Mouse (Mus musculus): ENCODE data around the gene Kdm2b. TPM values are rescaled to one million over a fixed set of nuclear protein-coding genes. Genes with fewer than 3 reads are reported as not detected.
A peak's percentile ranks its signal among the peaks of the same experiment; 100 is the strongest.

The Kdm2b gene
- 73.8 and 94.1 TPM in 2 replicates for polyA plus RNA-seq (2014; fragmentation: Nextera tagmentation; extraction: Ambion mirVana)

DNA sequence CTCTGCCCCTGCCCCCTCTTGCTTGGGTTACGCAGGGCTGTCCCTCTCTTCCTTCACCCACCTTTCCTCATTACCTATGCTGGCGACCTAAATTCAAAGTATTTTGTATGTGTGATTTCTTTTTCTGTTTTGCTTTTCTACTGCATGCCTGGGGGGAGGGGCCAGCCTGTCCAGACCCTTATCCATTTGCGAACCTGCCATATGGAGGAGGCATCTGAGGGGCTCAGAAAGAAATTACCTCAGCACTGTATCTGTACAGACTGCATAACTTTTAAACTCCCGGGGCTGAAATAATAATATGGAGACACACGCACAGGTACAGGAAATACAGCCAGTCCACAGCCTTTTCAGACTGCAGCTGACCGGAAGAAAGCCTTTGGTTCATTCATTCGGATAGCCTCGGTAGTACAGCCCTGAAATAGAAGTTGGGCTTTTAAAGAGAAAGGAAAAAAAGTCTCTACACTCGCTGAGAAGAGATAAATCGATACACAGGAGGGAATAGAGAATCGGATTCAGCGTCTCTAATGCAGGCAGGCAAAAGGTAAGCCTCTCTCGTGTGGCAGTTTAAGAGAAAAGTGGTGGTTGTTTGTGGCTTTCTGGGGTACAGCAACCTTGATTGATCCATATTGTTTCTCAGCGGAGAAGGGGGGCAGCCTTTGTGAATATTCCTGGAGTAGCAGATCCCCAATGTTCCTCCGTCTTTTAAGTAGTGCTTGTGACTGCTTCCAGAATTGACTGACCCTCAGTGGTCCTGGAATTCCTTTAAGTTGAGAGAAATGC is at the start of gene Kdm2b:
TSS of gene Kdm2b (minus strand) at position 273 of the 780 bp plus-strand sequence.
- Histone ChIP-seq H3K36me3 (ENCODE audit: control insufficient read depth, insufficient read depth, low read length) (peaks cover 2% of the 10 kb centered on the region; the same call in 1 of the 2 replicates), H3K9me3 (replicated peaks; ENCODE audit: control insufficient read depth, low read length) (no peaks in the 10 kb centered on the region), H3K4me2 (ENCODE audit: low read length) (peak within 1 kb of the TSS; percentile 82), H3K27ac (ENCODE audit: low read depth, low read length) (peak within 1 kb of the TSS; percentile 90), H3K9ac (ENCODE audit: low read length) (peak within 1 kb of the TSS; percentile 82), H3K4me3 (ENCODE audit: low read depth, low read length) (peak within 1 kb of the TSS; percentile 59), H3K27me3 (replicated peaks; ENCODE audit: control insufficient read depth, insufficient read depth, low read length) (no peaks in the 10 kb centered on the region), H3K4me1 (ENCODE audit: control insufficient read depth, insufficient read depth, low read length) (peaks cover 46% of the 10 kb centered on the region)
- DNase-seq (ENCODE audit: low spot score) (peak; percentile 65), ATAC-seq (peak; percentile 64)
- WGBS, result under 1% methylated on average over 15 of the region's 15 CpGs

DNA sequence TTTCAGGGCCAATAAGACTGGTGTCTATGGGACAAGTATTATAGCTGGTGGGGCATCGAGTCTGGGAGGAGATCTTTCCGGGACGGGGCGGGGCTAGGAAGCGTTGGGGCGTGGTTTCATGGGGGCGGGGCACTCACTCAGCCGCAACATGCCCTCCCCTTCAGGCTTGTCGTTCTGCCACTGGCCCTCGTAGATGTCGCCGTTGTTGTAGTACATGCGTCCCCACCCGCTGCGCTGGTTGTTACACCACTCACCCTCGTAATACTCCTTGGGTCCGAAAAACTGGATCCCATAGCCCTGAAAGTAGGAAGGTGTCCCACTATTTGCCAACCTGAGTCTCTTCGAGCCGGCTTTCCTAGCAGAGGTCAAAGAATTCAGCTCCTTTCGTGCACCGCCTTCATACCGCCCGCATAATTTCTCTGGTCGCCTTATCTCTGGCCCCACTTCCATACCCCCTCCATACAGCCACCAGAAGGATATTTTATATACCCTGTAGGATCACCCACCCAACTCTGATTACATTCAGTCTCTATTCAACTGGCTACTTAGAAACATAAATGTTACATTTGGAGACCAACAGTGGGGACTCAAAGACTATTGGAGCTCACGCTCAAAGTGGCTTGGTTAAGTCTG is 49.6 kb upstream of the Kdm2b start:
- no peak overlapping the region for H3K27ac ChIP-seq (ENCODE audit: low read depth, low read length)
- WGBS, result 5% methylated on average over 25 of the region's 25 CpGs
- H3K36me3 ChIP-seq (ENCODE audit: control insufficient read depth, insufficient read depth, low read length), result no peaks in the 10 kb centered on the region
- H3K4me3 ChIP-seq (ENCODE audit: low read depth, low read length), result peak overlapping the region; percentile 10; the same call in 1 of the 2 replicates
- no peaks in the 10 kb centered on the region for H3K9me3 ChIP-seq (replicated peaks; ENCODE audit: control insufficient read depth, low read length)
- ATAC-seq (0 out of 2 replicates have a peak, but pooled peaks have one; percentile 10), DNase-seq (ENCODE audit: low spot score) (peak; percentile 32)
- peak overlapping the region; percentile 49 for H3K4me2 ChIP-seq (ENCODE audit: low read length)
- H3K9ac ChIP-seq (ENCODE audit: low read length), result peak overlapping the region; percentile 37; the same call in 1 of the 2 replicates
- peaks cover 4% of the 10 kb centered on the region; the same call in 1 of the 2 replicates for H3K4me1 ChIP-seq (ENCODE audit: control insufficient read depth, insufficient read depth, low read length)
- no peaks in the 10 kb centered on the region for H3K27me3 ChIP-seq (replicated peaks; ENCODE audit: control insufficient read depth, insufficient read depth, low read length)

DNA sequence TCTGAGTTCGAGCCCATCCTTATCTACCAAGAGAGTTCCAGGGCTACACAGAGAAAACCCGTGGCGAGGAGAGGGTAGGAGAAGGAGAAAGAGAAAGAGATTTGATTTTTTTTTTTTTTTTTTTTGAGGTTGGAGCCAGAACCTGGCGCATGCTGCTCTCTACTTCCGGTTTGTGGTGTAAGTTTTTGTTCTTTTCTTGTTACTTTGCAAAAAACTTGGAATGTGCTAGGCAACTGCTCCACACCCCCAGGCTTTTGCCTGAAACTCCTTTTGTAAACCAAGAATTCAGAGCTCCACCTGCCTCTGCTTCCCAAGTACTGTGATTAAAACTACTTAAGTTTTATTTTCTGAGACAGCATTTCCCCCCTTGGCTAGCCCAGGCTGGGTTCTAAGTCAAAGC is 48.5 kb upstream of the Kdm2b start:
- H3K9ac ChIP-seq (ENCODE audit: low read length), result no peak overlapping the region
- H3K4me3 ChIP-seq (ENCODE audit: low read depth, low read length), result no peak overlapping the region
- WGBS, result 80% methylated on average over 5 of the region's 5 CpGs
- H3K4me2 ChIP-seq (ENCODE audit: low read length), result no peak overlapping the region
- ATAC-seq (no peak), DNase-seq (ENCODE audit: low spot score) (no peak)
- H3K36me3 ChIP-seq (ENCODE audit: control insufficient read depth, insufficient read depth, low read length), result no peaks in the 10 kb centered on the region
- no peaks in the 10 kb centered on the region for H3K27me3 ChIP-seq (replicated peaks; ENCODE audit: control insufficient read depth, insufficient read depth, low read length)
- no peaks in the 10 kb centered on the region for H3K9me3 ChIP-seq (replicated peaks; ENCODE audit: control insufficient read depth, low read length)
- H3K4me1 ChIP-seq (ENCODE audit: control insufficient read depth, insufficient read depth, low read length), result peaks cover 4% of the 10 kb centered on the region; the same call in 1 of the 2 replicates
- no peak overlapping the region for H3K27ac ChIP-seq (ENCODE audit: low read depth, low read length)

DNA sequence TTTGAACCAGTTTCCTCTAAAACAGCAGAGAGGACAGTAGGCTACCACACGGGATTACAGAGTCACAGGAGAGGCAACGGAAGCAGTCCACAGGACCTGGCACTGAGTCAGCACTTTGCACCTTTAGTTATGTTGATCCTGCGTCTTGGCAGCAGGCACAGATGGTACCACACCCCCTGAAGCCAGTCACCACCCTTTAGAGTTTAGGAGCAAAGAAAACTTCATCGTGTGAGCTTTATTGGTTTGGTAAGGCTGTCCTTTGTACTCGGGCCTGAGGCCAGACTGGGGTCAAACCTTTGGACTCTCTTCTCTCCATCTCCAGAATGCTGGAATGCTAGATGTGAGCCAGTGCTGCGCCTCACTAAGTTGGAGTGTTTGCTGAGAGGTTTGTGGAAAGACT is 45.9 kb upstream of the Kdm2b start:
- no peaks in the 10 kb centered on the region for H3K36me3 ChIP-seq (ENCODE audit: control insufficient read depth, insufficient read depth, low read length)
- ATAC-seq (0 out of 2 replicates have a peak, but pooled peaks have one; percentile 40), DNase-seq (ENCODE audit: low spot score) (peak; percentile 58)
- no peak overlapping the region for H3K9ac ChIP-seq (ENCODE audit: low read length)
- H3K27me3 ChIP-seq (replicated peaks; ENCODE audit: control insufficient read depth, insufficient read depth, low read length), result no peaks in the 10 kb centered on the region
- H3K9me3 ChIP-seq (replicated peaks; ENCODE audit: control insufficient read depth, low read length), result no peaks in the 10 kb centered on the region
- no peak overlapping the region for H3K4me2 ChIP-seq (ENCODE audit: low read length)
- 40% methylated on average over 6 of the region's 6 CpGs for WGBS
- no peak overlapping the region for H3K4me3 ChIP-seq (ENCODE audit: low read depth, low read length)
- peaks cover 4% of the 10 kb centered on the region; the same call in 1 of the 2 replicates for H3K4me1 ChIP-seq (ENCODE audit: control insufficient read depth, insufficient read depth, low read length)
- H3K27ac ChIP-seq (ENCODE audit: low read depth, low read length), result no peak overlapping the region

DNA sequence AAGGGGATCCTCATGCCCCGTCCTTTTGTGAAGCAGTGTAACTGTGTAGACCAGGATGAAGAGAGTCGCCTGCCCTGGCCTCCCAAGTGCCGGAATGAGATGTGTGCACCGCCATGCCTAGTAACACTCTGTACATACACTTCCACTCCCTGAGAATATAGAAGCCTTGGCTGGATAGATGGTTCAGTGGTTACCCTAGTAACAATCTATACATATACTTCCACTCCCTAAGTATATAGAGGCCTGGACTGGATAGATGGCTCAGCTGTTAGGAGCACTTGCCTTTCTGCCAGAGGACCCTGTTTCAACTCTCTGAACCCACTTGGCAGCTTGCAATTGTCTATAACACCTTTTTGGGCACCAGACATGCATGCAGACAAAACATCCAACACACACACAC is 45.5 kb upstream of the Kdm2b start:
- Histone ChIP-seq H3K9me3 (replicated peaks; ENCODE audit: control insufficient read depth, low read length) (no peaks in the 10 kb centered on the region), H3K27ac (ENCODE audit: low read depth, low read length) (no peak overlapping the region), H3K4me2 (ENCODE audit: low read length) (no peak overlapping the region), H3K27me3 (replicated peaks; ENCODE audit: control insufficient read depth, insufficient read depth, low read length) (no peaks in the 10 kb centered on the region), H3K9ac (ENCODE audit: low read length) (no peak overlapping the region), H3K36me3 (ENCODE audit: control insufficient read depth, insufficient read depth, low read length) (no peaks in the 10 kb centered on the region), H3K4me1 (ENCODE audit: control insufficient read depth, insufficient read depth, low read length) (peaks cover 4% of the 10 kb centered on the region; the same call in 1 of the 2 replicates), H3K4me3 (ENCODE audit: low read depth, low read length) (no peak overlapping the region)
- no peak for DNase-seq (ENCODE audit: low spot score)
- ATAC-seq, result no peak
- WGBS, result 89% methylated on average over 4 of the region's 4 CpGs

DNA sequence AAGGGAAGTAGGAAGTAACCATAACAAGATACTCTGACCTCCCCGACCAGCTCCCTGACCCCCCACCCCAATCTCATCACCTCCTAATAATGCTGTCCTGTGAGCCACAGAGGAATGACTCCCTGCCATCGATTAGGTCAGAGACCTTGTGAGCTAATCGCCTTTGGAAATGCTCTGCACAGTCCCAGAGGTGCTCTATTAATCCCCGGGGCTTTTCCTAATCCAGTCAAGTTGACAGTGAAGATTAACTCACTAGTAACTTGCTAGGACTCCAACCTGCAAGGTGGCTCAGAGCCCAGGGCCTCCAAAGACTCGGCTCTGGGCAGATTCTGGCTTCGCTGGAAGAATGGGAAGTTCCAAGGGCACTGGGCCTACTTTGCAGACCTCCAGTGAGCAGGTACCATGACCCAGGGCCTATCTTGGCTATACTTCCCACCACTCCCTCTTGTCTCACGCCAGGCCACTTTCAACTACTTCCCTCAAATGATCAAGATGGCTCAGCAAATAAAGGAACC is 44.1 kb upstream of the Kdm2b start:
- DNase-seq (ENCODE audit: low spot score), result no peak
- H3K4me2 ChIP-seq (ENCODE audit: low read length), result no peak overlapping the region
- H3K4me1 ChIP-seq (ENCODE audit: control insufficient read depth, insufficient read depth, low read length), result no peaks in the 10 kb centered on the region
- peaks cover 7% of the 10 kb centered on the region for H3K36me3 ChIP-seq (ENCODE audit: control insufficient read depth, insufficient read depth, low read length)
- no peaks in the 10 kb centered on the region for H3K27me3 ChIP-seq (replicated peaks; ENCODE audit: control insufficient read depth, insufficient read depth, low read length)
- no peak for ATAC-seq
- H3K9ac ChIP-seq (ENCODE audit: low read length), result no peak overlapping the region
- no peaks in the 10 kb centered on the region for H3K9me3 ChIP-seq (replicated peaks; ENCODE audit: control insufficient read depth, low read length)
- WGBS, result 75% methylated on average over 7 of the region's 7 CpGs
- no peak overlapping the region for H3K27ac ChIP-seq (ENCODE audit: low read depth, low read length)
- H3K4me3 ChIP-seq (ENCODE audit: low read depth, low read length), result no peak overlapping the region

DNA sequence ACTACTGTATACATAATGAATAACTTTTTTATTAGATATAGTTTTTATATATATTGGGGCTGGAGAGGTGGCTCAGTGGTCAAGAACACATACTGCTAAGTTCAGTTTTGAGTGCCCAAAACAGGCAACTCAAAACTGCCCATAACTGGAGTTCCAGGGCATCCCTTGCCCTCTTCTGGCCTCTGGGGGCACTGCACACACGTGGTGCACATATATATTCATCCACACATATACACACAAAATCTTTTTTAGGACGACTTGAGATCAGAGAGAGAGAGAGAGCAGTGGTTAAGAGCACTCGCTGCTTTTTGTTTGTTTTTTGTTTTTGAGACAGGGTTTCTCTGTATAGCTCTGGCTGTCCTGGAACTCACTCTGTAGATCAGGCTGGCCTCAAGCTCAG is 41.7 kb upstream of the Kdm2b start:
- no peaks in the 10 kb centered on the region for H3K4me1 ChIP-seq (ENCODE audit: control insufficient read depth, insufficient read depth, low read length)
- ATAC-seq (no peak), DNase-seq (ENCODE audit: low spot score) (no peak)
- 94% methylated on average over 3 of the region's 3 CpGs for WGBS
- H3K27me3 ChIP-seq (replicated peaks; ENCODE audit: control insufficient read depth, insufficient read depth, low read length), result no peaks in the 10 kb centered on the region
- H3K4me3 ChIP-seq (ENCODE audit: low read depth, low read length), result no peak overlapping the region
- peaks cover 7% of the 10 kb centered on the region for H3K36me3 ChIP-seq (ENCODE audit: control insufficient read depth, insufficient read depth, low read length)
- no peak overlapping the region for H3K9ac ChIP-seq (ENCODE audit: low read length)
- no peak overlapping the region for H3K4me2 ChIP-seq (ENCODE audit: low read length)
- no peaks in the 10 kb centered on the region for H3K9me3 ChIP-seq (replicated peaks; ENCODE audit: control insufficient read depth, low read length)
- no peak overlapping the region for H3K27ac ChIP-seq (ENCODE audit: low read depth, low read length)

DNA sequence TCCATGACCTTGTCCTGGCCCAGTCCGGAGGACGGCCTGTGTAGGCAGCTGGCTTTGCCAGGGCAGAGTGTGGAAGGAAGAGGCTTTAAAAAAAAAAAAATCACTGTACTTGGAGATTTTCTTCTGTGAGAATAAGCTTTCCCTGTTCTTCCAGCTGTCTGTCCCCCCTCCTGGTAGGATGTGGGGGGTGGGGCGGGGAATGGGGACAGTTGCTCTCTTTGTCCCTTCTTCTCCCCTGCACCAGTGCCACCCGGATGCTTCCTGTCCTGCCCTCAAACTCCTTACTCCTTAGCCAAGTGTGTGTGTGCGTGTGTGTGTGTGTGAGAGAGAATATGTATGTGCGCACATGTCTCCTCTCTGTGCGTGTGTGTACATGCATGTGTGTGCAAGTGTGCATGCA is 40.1 kb upstream of the Kdm2b start:
- ATAC-seq (no peak), DNase-seq (ENCODE audit: low spot score) (no peak)
- H3K27ac ChIP-seq (ENCODE audit: low read depth, low read length), result no peak overlapping the region
- H3K27me3 ChIP-seq (replicated peaks; ENCODE audit: control insufficient read depth, insufficient read depth, low read length), result no peaks in the 10 kb centered on the region
- H3K9ac ChIP-seq (ENCODE audit: low read length), result no peak overlapping the region
- WGBS, result 95% methylated on average over 7 of the region's 7 CpGs
- no peak overlapping the region for H3K4me3 ChIP-seq (ENCODE audit: low read depth, low read length)
- H3K36me3 ChIP-seq (ENCODE audit: control insufficient read depth, insufficient read depth, low read length), result peaks cover 7% of the 10 kb centered on the region
- no peaks in the 10 kb centered on the region for H3K9me3 ChIP-seq (replicated peaks; ENCODE audit: control insufficient read depth, low read length)
- no peak overlapping the region for H3K4me2 ChIP-seq (ENCODE audit: low read length)
- H3K4me1 ChIP-seq (ENCODE audit: control insufficient read depth, insufficient read depth, low read length), result no peaks in the 10 kb centered on the region
